Mouse (Mus musculus) intestine, embryonic 16.5 days (tissue): ENCODE measurements around the gene Col1a1. TPM values are rescaled to one million over a fixed set of nuclear protein-coding genes. Genes with fewer than 3 reads are reported as not detected.
A peak's percentile ranks its signal among the peaks of the same experiment; 100 is the strongest.

Experiments
- ATAC-seq: fragments of 200-750 bp; cut with Nextera tagmentation; 2 replicates; pipeline ENCODE4 v1.8.0; 2017; ENCODE audit warnings: moderate TSS enrichment, moderate library complexity
- H3K27ac ChIP-seq: fragments of 300-500 bp; sonication (generic); 2 replicates; pipeline ENCODE4 v1.5.1; 2014; ENCODE audit warnings: mild to moderate bottlenecking, low read length
- H3K27me3 ChIP-seq: fragments of 300-500 bp; sonication (generic); replicated peaks from 2 replicates; pipeline ENCODE4 v1.6.1; 2014; ENCODE audit warnings: low read length, control low read depth, mixed read lengths; ENCODE audit not compliant: control insufficient read depth, insufficient read depth
- H3K36me3 ChIP-seq: fragments of 300-500 bp; sonication (generic); 2 replicates; pipeline ENCODE4 v1.6.1; 2014; ENCODE audit warnings: low read length, control low read depth; ENCODE audit not compliant: control insufficient read depth, insufficient read depth
- H3K4me1 ChIP-seq: fragments of 300-500 bp; sonication (generic); 2 replicates; pipeline ENCODE4 v1.6.1; 2014; ENCODE audit warnings: low read length, control low read depth, mixed read lengths; ENCODE audit not compliant: control insufficient read depth, insufficient read depth
- H3K4me2 ChIP-seq: fragments of 300-500 bp; sonication (generic); 2 replicates; pipeline ENCODE4 v1.6.1; 2014; ENCODE audit warnings: low read depth, low read length, control low read depth
- H3K4me3 ChIP-seq: fragments of 300-500 bp; sonication (generic); 2 replicates; pipeline ENCODE4 v1.5.1; 2014; ENCODE audit warnings: mild to moderate bottlenecking, low read length
- H3K9ac ChIP-seq: fragments of 300-500 bp; sonication (generic); 2 replicates; pipeline ENCODE4 v1.6.1; 2014; ENCODE audit warnings: low read depth, low read length
- H3K9me3 ChIP-seq: fragments of 300-500 bp; sonication (generic); 2 replicates; pipeline ENCODE4 v1.6.1; 2016; ENCODE audit warnings: low read length, control low read depth; ENCODE audit not compliant: control insufficient read depth
- WGBS: fragments of 180-500 bp; shearing (Covaris S2); extraction: QIAGEN DNeasy Blood & Tissue Kit; methylation state at CpG from one replicate; pipeline ENCODE4 v1.1.7; 2014; 5-methylcytosine and 5-hydroxymethylcytosine counted together
- polyA plus RNA-seq: library from polyadenylated mRNA; unstranded; fragments of >200 nt; fragmentation: Nextera tagmentation; extraction: Ambion mirVana; gene quantifications from 2 replicates; pipeline ENCODE4 v1.2.1, GENCODE M21; 2015

Gene Col1a1
- polyA plus RNA-seq, 1 experiment from 2014 or later = 890 TPM

DNA sequence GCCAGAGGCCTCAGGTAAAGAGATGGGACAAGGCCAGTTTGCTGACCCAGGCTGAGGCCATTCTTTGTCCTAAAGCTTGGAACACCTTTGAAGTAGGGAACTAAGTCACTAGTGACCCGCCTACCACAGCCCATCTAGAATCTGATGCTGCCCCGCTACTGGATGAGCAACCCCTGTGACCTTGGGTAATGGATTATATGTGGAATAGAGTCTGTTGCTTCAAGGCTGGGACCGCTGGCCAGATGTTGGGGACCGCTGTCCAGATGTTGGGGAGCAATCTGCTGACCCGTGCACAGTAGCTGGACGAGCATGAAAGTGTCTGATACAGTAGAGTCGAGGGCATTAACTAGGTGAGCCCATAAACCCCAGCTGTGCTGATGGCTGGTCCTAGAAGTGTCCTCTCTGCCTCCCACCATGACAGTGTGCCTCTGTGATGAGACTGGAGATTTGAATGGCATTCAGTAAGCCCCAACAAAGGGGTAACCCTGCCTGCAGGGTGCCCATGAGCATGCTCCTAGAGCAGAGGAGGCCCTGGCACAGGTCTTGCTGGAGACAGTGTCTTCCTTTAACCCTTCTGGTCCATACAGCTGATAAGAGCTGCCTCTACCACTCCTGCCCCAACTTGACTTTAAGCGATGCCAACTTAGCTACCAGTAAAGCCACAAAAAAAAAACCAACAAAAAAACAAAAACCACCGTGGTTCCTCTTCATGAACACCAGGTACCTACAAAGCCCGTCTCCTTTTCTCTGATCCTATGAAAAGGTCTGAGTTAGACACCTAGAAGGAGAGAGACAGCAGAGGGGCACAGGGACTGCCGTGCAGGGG is 59.1 kb downstream of the Col1a1 start:
- 81% methylated on average over 11 of the region's 11 CpGs for WGBS
- H3K4me1 ChIP-seq = peaks cover 61% of the 10 kb centered on the region

GRCm38 (mm10) chr11:94996101-94996500 is 60.1 kb downstream of the Col1a1 start:
- Histone ChIP-seq H3K9ac (no peak overlapping the region), H3K9me3 (no peaks in the 10 kb centered on the region), H3K4me3 (no peak overlapping the region), H3K27me3 (no peaks in the 10 kb centered on the region), H3K36me3 (peaks cover 7% of the 10 kb centered on the region; the same call in 1 of the 2 replicates), H3K4me2 (no peak overlapping the region), H3K27ac (no peak overlapping the region), H3K4me1 (peaks cover 63% of the 10 kb centered on the region)
- 77% methylated on average over 8 of the region's 8 CpGs for WGBS
- no peak for ATAC-seq

More for the DNA sequence above, 59.1 kb downstream of the Col1a1 start:
- H3K36me3 ChIP-seq = peaks cover 5% of the 10 kb centered on the region; the same call in 1 of the 2 replicates
- H3K9ac ChIP-seq = peak overlapping the region; percentile 89
- no peaks in the 10 kb centered on the region for H3K9me3 ChIP-seq
- no peak for ATAC-seq
- H3K27me3 ChIP-seq = no peaks in the 10 kb centered on the region
- peak overlapping the region; percentile 97 for H3K4me2 ChIP-seq
- peak overlapping the region; percentile 12; the same call in 1 of the 2 replicates for H3K4me3 ChIP-seq
- H3K27ac ChIP-seq = no peak overlapping the region

GRCm38 (mm10) chr11:94996984-94997383 is 61.0 kb downstream of the Col1a1 start:
- H3K9ac ChIP-seq = no peak overlapping the region
- no peak overlapping the region for H3K4me3 ChIP-seq
- peaks cover 63% of the 10 kb centered on the region for H3K4me1 ChIP-seq
- no peaks in the 10 kb centered on the region for H3K27me3 ChIP-seq
- ATAC-seq = no peak
- H3K36me3 ChIP-seq = peaks cover 7% of the 10 kb centered on the region; the same call in 1 of the 2 replicates
- no peak overlapping the region for H3K27ac ChIP-seq
- H3K4me2 ChIP-seq = no peak overlapping the region
- WGBS = 87% methylated on average over 6 of the region's 6 CpGs
- H3K9me3 ChIP-seq = no peaks in the 10 kb centered on the region

GRCm38 (mm10) chr11:94997596-94997995 is 61.6 kb downstream of the Col1a1 start:
- Histone ChIP-seq H3K27ac (no peak overlapping the region), H3K4me1 (peaks cover 57% of the 10 kb centered on the region), H3K9ac (peak overlapping the region; percentile 1; the same call in 1 of the 2 replicates), H3K27me3 (no peaks in the 10 kb centered on the region), H3K4me2 (no peak overlapping the region), H3K9me3 (no peaks in the 10 kb centered on the region), H3K4me3 (no peak overlapping the region), H3K36me3 (peaks cover 12% of the 10 kb centered on the region; the same call in 1 of the 2 replicates)
- peak; percentile 81 for ATAC-seq
- 45% methylated on average over 5 of the region's 5 CpGs for WGBS

- H3K4me2 ChIP-seq = no peak overlapping the region
- H3K9me3 ChIP-seq = no peaks in the 10 kb centered on the region
- no peaks in the 10 kb centered on the region for H3K27me3 ChIP-seq
- H3K36me3 ChIP-seq = peaks cover 13% of the 10 kb centered on the region; the same call in 1 of the 2 replicates
- H3K27ac ChIP-seq = peak overlapping the region; percentile 3; the same call in 1 of the 2 replicates
- peaks cover 52% of the 10 kb centered on the region for H3K4me1 ChIP-seq
- H3K9ac ChIP-seq = peak overlapping the region; percentile 1; the same call in 1 of the 2 replicates
- WGBS = 75% methylated on average over 16 of the region's 16 CpGs
- ATAC-seq = peak; percentile 22
- H3K4me3 ChIP-seq = no peak overlapping the region
Observed at GRCm38 (mm10) chr11:94998041-94998531, 62.1 kb downstream of the Col1a1 start.

DNA sequence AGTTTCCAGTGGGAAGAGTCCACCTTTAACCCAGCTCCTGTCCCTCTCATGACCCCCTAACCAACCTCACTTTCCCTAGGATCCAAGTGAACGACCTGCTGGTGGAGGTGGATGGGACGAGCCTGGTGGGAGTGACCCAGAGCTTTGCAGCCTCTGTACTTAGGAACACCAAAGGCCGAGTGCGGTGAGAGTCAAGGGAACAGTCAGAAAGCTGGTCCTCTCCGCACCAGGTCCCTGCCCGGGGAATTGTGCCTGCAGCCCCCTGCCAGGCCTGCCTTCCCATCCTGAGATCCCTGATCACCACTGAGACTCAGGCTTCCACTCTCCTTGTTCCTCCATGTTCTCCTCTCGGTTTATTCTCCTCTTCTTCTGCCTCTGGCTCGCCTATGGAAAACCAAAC is 64.1 kb downstream of the Col1a1 start:
- Histone ChIP-seq H3K4me1 (peaks cover 31% of the 10 kb centered on the region), H3K4me3 (no peak overlapping the region), H3K9ac (no peak overlapping the region), H3K4me2 (no peak overlapping the region), H3K27ac (peak overlapping the region; percentile 27; the same call in 1 of the 2 replicates), H3K36me3 (peaks cover 19% of the 10 kb centered on the region; the same call in 1 of the 2 replicates), H3K27me3 (no peaks in the 10 kb centered on the region), H3K9me3 (no peaks in the 10 kb centered on the region)
- WGBS = 73% methylated on average over 8 of the region's 8 CpGs
- no peak for ATAC-seq

- 0 out of 2 replicates have a peak overlapping the region, but pooled peaks have one; percentile 3 for H3K4me2 ChIP-seq
- no peak overlapping the region for H3K9ac ChIP-seq
- no peaks in the 10 kb centered on the region for H3K27me3 ChIP-seq
- ATAC-seq = peak; percentile 12; the same call in 1 of the 2 replicates
- peaks cover 27% of the 10 kb centered on the region for H3K4me1 ChIP-seq
- no peaks in the 10 kb centered on the region for H3K9me3 ChIP-seq
- no peak overlapping the region for H3K4me3 ChIP-seq
- H3K36me3 ChIP-seq = peaks cover 19% of the 10 kb centered on the region; the same call in 1 of the 2 replicates
- WGBS = 38% methylated on average over 4 of the region's 4 CpGs
- peak overlapping the region; percentile 38 for H3K27ac ChIP-seq
Observed at GRCm38 (mm10) chr11:95000548-95000947, 64.5 kb downstream of the Col1a1 start.

GRCm38 (mm10) chr11:95001058-95001457 is 65.0 kb downstream of the Col1a1 start:
- no peaks in the 10 kb centered on the region for H3K9me3 ChIP-seq
- H3K27me3 ChIP-seq = no peaks in the 10 kb centered on the region
- ATAC-seq = peak; percentile 21
- H3K4me2 ChIP-seq = 0 out of 2 replicates have a peak overlapping the region, but pooled peaks have one; percentile 3
- peak overlapping the region; percentile 38 for H3K27ac ChIP-seq
- peaks cover 19% of the 10 kb centered on the region; the same call in 1 of the 2 replicates for H3K36me3 ChIP-seq
- WGBS = 2% methylated on average over 8 of the region's 8 CpGs
- no peak overlapping the region for H3K4me3 ChIP-seq
- no peak overlapping the region for H3K9ac ChIP-seq
- H3K4me1 ChIP-seq = peaks cover 26% of the 10 kb centered on the region

- no peaks in the 10 kb centered on the region for H3K27me3 ChIP-seq
- no peak overlapping the region for H3K27ac ChIP-seq
- no peaks in the 10 kb centered on the region for H3K9me3 ChIP-seq
- H3K36me3 ChIP-seq = peaks cover 19% of the 10 kb centered on the region; the same call in 1 of the 2 replicates
- 87% methylated on average over 21 of the region's 21 CpGs for WGBS
- H3K9ac ChIP-seq = no peak overlapping the region
- no peak for ATAC-seq
- H3K4me3 ChIP-seq = no peak overlapping the region
- no peak overlapping the region for H3K4me2 ChIP-seq
- peaks cover 27% of the 10 kb centered on the region for H3K4me1 ChIP-seq
Observed at GRCm38 (mm10) chr11:95001584-95002347, 65.7 kb downstream of the Col1a1 start.
